Mouse (Mus musculus) neural tube, embryonic 11.5 days (tissue): ENCODE results near the gene Cyth3. TPM values are rescaled to one million over a fixed set of nuclear protein-coding genes. Genes with fewer than 3 reads are reported as not detected.

Experiments used
- ATAC-seq: fragments of 200-750 bp; cut with Nextera tagmentation; 2 replicates; pipeline ENCODE4 v1.8.0; 2017; ENCODE audit warnings: moderate number of reproducible peaks, mild to moderate bottlenecking, moderate TSS enrichment, moderate library complexity; ENCODE audit not compliant: insufficient read depth, low FRiP score, low TSS enrichment
- DNase-seq: peaks from one replicate; pipeline ENCODE4 v3.0.0-alpha.2; 2015; ENCODE audit warnings: low spot score
- H3K27ac ChIP-seq: fragments of 300-500 bp; sonication (generic); 2 replicates; pipeline ENCODE4 v1.5.1; 2014; ENCODE audit warnings: low read depth, mild to moderate bottlenecking, low read length
- H3K27me3 ChIP-seq: fragments of 300-500 bp; sonication (generic); 2 replicates; pipeline ENCODE4 v1.6.1; 2014; ENCODE audit warnings: mild to moderate bottlenecking, low read length, mixed read lengths; ENCODE audit not compliant: control insufficient read depth, insufficient read depth
- H3K36me3 ChIP-seq: fragments of 300-500 bp; sonication (generic); 2 replicates; pipeline ENCODE4 v1.6.1; 2014; ENCODE audit warnings: mild to moderate bottlenecking, low read length, moderate library complexity, mixed read lengths; ENCODE audit not compliant: control insufficient read depth, insufficient read depth
- H3K4me1 ChIP-seq: fragments of 300-500 bp; sonication (generic); 2 replicates; pipeline ENCODE4 v1.6.1; 2014; ENCODE audit warnings: low read length, mixed read lengths; ENCODE audit not compliant: control insufficient read depth, insufficient read depth
- H3K4me2 ChIP-seq: fragments of 300-500 bp; sonication (generic); 2 replicates; pipeline ENCODE4 v1.6.1; 2014; ENCODE audit warnings: low read depth, mild to moderate bottlenecking, moderate library complexity
- H3K4me3 ChIP-seq: fragments of 300-500 bp; sonication (generic); 2 replicates; pipeline ENCODE4 v1.5.1; 2014; ENCODE audit warnings: low read depth, low read length
- H3K9ac ChIP-seq: fragments of 300-500 bp; sonication (generic); 2 replicates; pipeline ENCODE4 v1.6.1; 2014; ENCODE audit warnings: mild to moderate bottlenecking, low read length
- H3K9me3 ChIP-seq: fragments of 300-500 bp; sonication (generic); 2 replicates; pipeline ENCODE4 v1.6.1; 2016; ENCODE audit warnings: low read length; ENCODE audit not compliant: control insufficient read depth
- WGBS: fragments of 180-500 bp; shearing (Covaris S2); extraction: QIAGEN DNeasy Blood & Tissue Kit; methylation state at CpG from one replicate; pipeline ENCODE4 v1.1.7; 2014; 5-methylcytosine and 5-hydroxymethylcytosine counted together
- polyA plus RNA-seq: library from polyadenylated mRNA; unstranded; fragments of >200 nt; fragmentation: Nextera tagmentation; extraction: Ambion mirVana; gene quantifications from 2 replicates; pipeline ENCODE4 v1.2.1, GENCODE M21; 2014

The Cyth3 gene
- polyA plus RNA-seq, 1 experiment from 2014 or later: 40.0 TPM

GRCm38 (mm10) chr5:143690926-143691325, 68.7 kb downstream of the Cyth3 start:
- Histone ChIP-seq H3K9me3 (no peaks in the 10 kb centered on the region), H3K4me2 (no peak overlapping the region), H3K4me3 (no peak overlapping the region), H3K27ac (no peak overlapping the region), H3K4me1 (no peaks in the 10 kb centered on the region), H3K36me3 (peaks cover 4% of the 10 kb centered on the region), H3K9ac (no peak overlapping the region), H3K27me3 (no peaks in the 10 kb centered on the region)
- ATAC-seq (no peak), DNase-seq (no peak)
- WGBS: 86% methylated on average over 5 of the region's 5 CpGs

GRCm38 (mm10) chr5:143696323-143696722, 74.1 kb downstream of the Cyth3 start:
- WGBS: 66% methylated on average over 3 of the region's 3 CpGs
- peaks cover 7% of the 10 kb centered on the region for H3K36me3 ChIP-seq
- no peak overlapping the region for H3K4me3 ChIP-seq
- H3K4me2 ChIP-seq: no peak overlapping the region
- no peak overlapping the region for H3K27ac ChIP-seq
- no peaks in the 10 kb centered on the region for H3K4me1 ChIP-seq
- no peak overlapping the region for H3K9ac ChIP-seq
- ATAC-seq: no peak
- H3K9me3 ChIP-seq: no peaks in the 10 kb centered on the region
- no peaks in the 10 kb centered on the region for H3K27me3 ChIP-seq
- DNase-seq: peak; percentile 26

GRCm38 (mm10) chr5:143698454-143698853, 76.2 kb downstream of the Cyth3 start:
- Histone ChIP-seq H3K27ac (no peak overlapping the region), H3K4me1 (no peaks in the 10 kb centered on the region), H3K36me3 (peaks cover 11% of the 10 kb centered on the region), H3K9me3 (no peaks in the 10 kb centered on the region), H3K27me3 (no peaks in the 10 kb centered on the region), H3K4me2 (no peak overlapping the region), H3K9ac (no peak overlapping the region), H3K4me3 (no peak overlapping the region)
- 93% methylated on average over 4 of the region's 4 CpGs for WGBS
- ATAC-seq: no peak
- no peak for DNase-seq

GRCm38 (mm10) chr5:143700247-143700646, 78.0 kb downstream of the Cyth3 start:
- 88% methylated on average over 5 of the region's 5 CpGs for WGBS
- no peak overlapping the region for H3K27ac ChIP-seq
- H3K4me2 ChIP-seq: no peak overlapping the region
- no peaks in the 10 kb centered on the region for H3K4me1 ChIP-seq
- no peak for ATAC-seq
- H3K27me3 ChIP-seq: no peaks in the 10 kb centered on the region
- H3K9ac ChIP-seq: no peak overlapping the region
- H3K4me3 ChIP-seq: no peak overlapping the region
- no peaks in the 10 kb centered on the region for H3K9me3 ChIP-seq
- DNase-seq: no peak
- H3K36me3 ChIP-seq: peaks cover 11% of the 10 kb centered on the region

- Histone ChIP-seq H3K4me2 (no peak overlapping the region), H3K4me1 (no peaks in the 10 kb centered on the region), H3K27ac (no peak overlapping the region), H3K36me3 (peaks cover 11% of the 10 kb centered on the region), H3K4me3 (no peak overlapping the region), H3K9me3 (no peaks in the 10 kb centered on the region), H3K27me3 (no peaks in the 10 kb centered on the region), H3K9ac (no peak overlapping the region)
- ATAC-seq: no peak
- 92% methylated on average over 10 of the region's 10 CpGs for WGBS
- DNase-seq: no peak
Measured at GRCm38 (mm10) chr5:143701074-143701473, 78.8 kb downstream of the Cyth3 start.

- 85% methylated on average over 13 of the region's 13 CpGs for WGBS
- Histone ChIP-seq H3K4me2 (no peak overlapping the region), H3K27ac (no peak overlapping the region), H3K4me1 (no peaks in the 10 kb centered on the region), H3K27me3 (no peaks in the 10 kb centered on the region), H3K36me3 (peaks cover 8% of the 10 kb centered on the region), H3K4me3 (no peak overlapping the region), H3K9ac (no peak overlapping the region), H3K9me3 (no peaks in the 10 kb centered on the region)
- DNase-seq (no peak), ATAC-seq (no peak)
Measured at GRCm38 (mm10) chr5:143704875-143705658, 82.8 kb downstream of the Cyth3 start.

- no peak overlapping the region for H3K27ac ChIP-seq
- WGBS: 77% methylated on average over 1 of the region's 1 CpGs
- no peak for ATAC-seq
- H3K4me2 ChIP-seq: no peak overlapping the region
- no peak overlapping the region for H3K4me3 ChIP-seq
- no peaks in the 10 kb centered on the region for H3K9me3 ChIP-seq
- H3K36me3 ChIP-seq: peaks cover 8% of the 10 kb centered on the region
- H3K4me1 ChIP-seq: no peaks in the 10 kb centered on the region
- no peak overlapping the region for H3K9ac ChIP-seq
- H3K27me3 ChIP-seq: no peaks in the 10 kb centered on the region
- no peak for DNase-seq
Measured at GRCm38 (mm10) chr5:143705659-143705982, 83.4 kb downstream of the Cyth3 start.

- Histone ChIP-seq H3K36me3 (peaks cover 7% of the 10 kb centered on the region), H3K27ac (no peak overlapping the region), H3K4me1 (no peaks in the 10 kb centered on the region), H3K27me3 (no peaks in the 10 kb centered on the region), H3K9ac (no peak overlapping the region), H3K9me3 (no peaks in the 10 kb centered on the region), H3K4me2 (no peak overlapping the region), H3K4me3 (no peak overlapping the region)
- 83% methylated on average over 9 of the region's 9 CpGs for WGBS
- no peak for ATAC-seq
- DNase-seq: no peak
Measured at GRCm38 (mm10) chr5:143706030-143706821, 84.0 kb downstream of the Cyth3 start.

- no peaks in the 10 kb centered on the region for H3K27me3 ChIP-seq
- no peak for ATAC-seq
- H3K4me1 ChIP-seq: 0 out of 2 replicates have a peak, but pooled peaks cover 4% of the 10 kb centered on the region
Measured at GRCm38 (mm10) chr5:143706822-143707200, 84.6 kb downstream of the Cyth3 start.

More at GRCm38 (mm10) chr5:143706822-143707200, 84.6 kb downstream of the Cyth3 start:
- Histone ChIP-seq H3K9me3 (no peaks in the 10 kb centered on the region), H3K27ac (no peak overlapping the region), H3K9ac (no peak overlapping the region; the same call in 1 of the 2 replicates), H3K36me3 (peaks cover 4% of the 10 kb centered on the region), H3K4me3 (no peak overlapping the region), H3K4me2 (no peak overlapping the region)
- DNase-seq: no peak
- WGBS: 83% methylated on average over 7 of the region's 7 CpGs
